Mouse (Mus musculus) mesoderm, embryonic 11.5 days (tissue): ENCODE results near the gene Gpr137b.
"Not testable (repeated sequence)": the region's sequence is repeated elsewhere in the genome, so short reads cannot be mapped to it uniquely, and the experiment has no call there.

Experiments
- DNase-seq: peaks from one replicate; pipeline ENCODE4 v3.0.0-alpha.2; 2012; ENCODE audit warnings: low read depth, low spot score

Gpr137b gene

DNA sequence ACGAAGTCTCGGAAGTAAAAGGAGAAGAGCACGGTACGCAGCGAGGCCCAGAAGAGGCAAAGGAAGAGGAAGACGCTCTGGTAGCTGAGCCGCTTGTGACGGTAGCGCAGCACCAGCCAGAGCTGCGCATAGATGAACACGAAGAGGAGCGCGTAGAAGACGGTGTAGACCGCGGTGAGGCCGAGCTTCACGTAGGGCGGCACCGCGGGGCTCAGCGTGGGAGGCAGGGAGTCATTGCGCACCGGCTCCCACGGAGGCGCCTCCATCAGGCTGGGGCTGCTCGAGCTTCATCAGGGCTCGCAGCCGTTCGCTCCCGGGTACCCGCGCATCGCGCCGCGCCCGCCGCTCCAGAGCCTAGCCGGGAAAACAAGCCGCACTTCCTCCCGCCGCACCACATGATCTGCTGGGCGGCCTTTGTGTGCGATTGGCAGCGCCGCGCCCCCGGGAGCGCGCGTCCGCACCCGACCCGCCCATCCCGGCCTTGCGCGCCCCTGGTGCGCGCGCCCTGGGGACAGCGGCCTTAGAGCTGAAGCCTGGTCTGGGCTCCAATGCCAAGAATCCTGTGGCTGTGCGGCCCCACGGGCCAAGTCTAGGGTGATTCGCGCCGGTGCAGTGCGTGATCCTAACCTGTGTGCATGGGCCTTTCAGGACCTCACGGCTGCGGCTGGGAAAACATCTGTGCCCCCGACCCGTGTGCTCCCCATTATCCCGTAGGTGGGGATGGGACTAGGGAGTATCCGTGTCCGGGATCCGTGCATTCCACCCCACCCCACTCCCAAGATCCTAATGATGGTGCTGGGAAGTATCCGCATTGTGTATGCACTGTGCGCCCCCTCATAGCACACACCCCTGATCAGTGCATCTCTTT lies at the start of gene Gpr137b:
Gpr137b (minus strand) TSS at position 787 of the 868 bp plus-strand sequence.
- peak; percentile 49 for DNase-seq

DNA sequence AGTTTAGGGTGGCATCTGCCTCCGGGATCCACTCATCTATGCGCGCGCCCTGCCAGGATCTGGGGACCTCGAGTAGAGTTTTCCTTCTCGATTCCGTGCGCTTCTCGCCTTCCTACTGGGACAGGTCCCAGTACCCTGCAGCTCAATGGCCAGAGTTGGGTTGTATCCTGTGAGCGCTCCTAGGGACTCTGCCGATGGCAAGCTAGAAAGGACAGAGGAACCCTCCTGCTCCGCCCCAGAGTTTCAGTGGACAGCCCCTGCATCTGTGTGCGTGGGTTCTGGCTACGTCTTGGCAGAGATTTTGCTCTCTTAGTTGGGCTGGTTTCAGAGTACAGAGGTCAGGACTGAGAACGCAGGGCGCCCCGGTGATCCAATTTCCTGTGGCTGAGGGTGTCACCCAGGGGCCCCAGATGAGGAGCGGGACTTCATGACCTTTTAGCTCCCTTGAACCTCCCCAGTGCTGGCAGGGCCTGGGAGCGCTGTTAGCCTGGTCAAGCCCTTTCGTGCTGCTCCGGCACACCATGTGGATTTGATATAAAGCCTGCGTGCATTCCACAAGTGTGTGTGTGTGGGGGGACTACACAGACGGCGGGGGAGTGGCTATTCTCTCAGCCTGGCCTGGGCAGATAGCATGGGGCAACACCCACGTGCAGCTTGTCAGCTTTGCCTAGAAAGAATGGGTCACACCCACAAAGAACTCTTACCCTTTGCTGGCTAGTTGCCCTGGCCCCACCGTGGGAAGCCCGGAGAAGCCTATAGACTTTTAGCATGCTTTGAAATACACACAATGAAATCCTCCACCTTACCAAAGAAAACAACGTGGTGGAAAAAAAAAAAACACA lies 44.5 kb upstream of the Gpr137b start:
- DNase-seq, result peak; percentile 32

DNA sequence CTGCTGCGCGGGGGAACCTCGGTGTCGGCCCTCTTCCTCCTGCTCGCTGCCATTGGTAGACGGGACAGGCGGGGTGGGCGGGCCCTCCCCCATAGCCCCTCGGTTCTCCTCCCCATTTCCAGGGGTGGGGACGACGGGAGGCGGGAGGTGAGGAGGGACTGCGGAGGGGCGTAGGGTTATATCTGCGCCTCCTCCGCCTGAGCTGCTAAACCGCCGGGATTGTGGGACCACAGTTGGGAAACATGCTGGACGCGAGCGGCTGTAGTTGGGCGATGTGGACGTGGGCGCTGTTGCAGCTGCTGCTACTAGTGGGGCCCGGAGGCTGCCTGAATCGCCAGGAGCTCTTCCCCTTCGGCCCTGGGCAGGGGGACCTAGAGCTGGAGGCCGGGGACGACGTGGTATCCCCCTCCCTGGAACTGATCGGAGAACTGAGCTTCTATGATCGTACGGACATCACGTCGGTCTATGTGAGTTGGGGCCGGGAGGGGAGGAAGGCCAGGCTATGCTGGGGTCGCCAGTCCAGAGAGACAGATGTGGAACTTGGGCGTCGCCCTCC lies 43.7 kb upstream of the Gpr137b start, which contains the start of gene Nid1:
Nid1 (plus strand) TSS at position 92 of the 556 bp plus-strand sequence.
- DNase-seq, result peak; percentile 34

DNA sequence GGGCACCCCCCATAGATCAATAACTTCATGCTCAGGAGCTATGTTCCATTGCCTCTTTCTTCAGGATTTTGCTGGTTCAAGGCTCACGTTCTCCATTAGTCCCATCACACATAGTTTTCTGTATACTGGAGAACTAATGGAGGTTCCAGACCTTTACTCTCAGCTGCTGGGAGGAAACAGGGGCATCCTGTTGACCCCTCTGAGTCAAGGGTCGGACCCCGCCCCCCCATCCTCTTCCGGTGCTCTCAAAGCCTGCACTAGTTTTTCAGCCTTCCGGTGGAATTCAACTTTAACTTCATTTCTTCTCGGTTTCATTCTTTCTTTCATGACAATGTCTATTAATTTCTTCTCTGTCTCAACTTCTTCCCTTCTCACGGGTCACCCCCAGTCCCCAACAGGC lies 42.3 kb upstream of the Gpr137b start:
- DNase-seq, result not testable (repeated sequence)

DNA sequence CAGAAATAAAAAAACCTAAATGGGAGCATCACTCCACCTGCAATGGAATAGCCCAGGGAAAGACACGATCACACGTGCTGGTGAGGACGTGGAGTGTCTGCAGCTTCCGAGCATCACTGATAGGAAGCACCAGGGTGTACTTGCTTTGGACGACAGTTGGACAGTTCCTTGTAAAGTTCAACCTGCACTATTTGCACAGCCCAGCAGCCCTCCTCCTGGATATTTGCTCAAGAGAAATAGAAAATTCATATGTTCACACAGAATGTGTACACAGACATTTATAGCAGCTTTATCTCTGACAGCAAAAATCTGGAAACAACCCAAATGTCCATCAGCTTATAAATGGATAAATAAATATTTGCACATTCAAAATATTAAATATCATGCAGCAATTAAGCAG lies 29.5 kb upstream of the Gpr137b start:
- not testable (repeated sequence) for DNase-seq

DNA sequence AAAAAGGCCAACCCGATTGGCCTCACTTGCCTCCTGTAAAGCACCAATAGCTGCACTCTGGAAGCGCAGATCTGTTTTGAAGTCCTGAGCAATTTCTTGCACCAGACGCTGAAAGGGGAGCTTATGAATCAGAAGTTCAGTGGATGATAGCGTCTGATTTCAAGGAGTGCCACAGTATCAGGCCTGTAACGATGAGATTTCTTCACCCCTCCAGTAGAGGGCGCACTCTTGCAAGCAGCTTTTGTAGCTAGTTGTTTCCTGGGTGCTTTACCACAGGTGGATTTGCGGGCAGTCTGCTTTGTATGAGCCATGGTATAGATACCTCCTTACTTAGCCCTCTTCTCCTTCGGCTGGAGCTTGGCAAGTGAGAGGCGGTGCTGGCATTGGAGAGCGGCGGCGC lies 25.0 kb upstream of the Gpr137b start:
- not testable (repeated sequence) for DNase-seq

DNA sequence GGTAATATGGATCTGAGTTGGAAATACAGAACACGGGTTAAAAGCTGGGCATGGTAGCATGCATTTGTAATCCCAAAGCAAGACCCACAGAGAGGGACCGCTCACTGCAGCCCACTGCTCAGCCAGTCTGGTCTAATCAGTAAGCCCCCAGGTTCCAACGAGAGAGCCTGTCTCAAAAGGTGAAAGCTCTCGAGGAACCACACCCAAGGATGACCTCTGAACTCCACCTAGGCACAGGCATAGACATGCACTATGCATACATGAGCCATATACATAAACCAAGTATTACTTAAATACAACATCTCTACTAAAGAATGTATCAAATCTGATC lies 22.2 kb upstream of the Gpr137b start:
- not testable (repeated sequence) for DNase-seq

DNA sequence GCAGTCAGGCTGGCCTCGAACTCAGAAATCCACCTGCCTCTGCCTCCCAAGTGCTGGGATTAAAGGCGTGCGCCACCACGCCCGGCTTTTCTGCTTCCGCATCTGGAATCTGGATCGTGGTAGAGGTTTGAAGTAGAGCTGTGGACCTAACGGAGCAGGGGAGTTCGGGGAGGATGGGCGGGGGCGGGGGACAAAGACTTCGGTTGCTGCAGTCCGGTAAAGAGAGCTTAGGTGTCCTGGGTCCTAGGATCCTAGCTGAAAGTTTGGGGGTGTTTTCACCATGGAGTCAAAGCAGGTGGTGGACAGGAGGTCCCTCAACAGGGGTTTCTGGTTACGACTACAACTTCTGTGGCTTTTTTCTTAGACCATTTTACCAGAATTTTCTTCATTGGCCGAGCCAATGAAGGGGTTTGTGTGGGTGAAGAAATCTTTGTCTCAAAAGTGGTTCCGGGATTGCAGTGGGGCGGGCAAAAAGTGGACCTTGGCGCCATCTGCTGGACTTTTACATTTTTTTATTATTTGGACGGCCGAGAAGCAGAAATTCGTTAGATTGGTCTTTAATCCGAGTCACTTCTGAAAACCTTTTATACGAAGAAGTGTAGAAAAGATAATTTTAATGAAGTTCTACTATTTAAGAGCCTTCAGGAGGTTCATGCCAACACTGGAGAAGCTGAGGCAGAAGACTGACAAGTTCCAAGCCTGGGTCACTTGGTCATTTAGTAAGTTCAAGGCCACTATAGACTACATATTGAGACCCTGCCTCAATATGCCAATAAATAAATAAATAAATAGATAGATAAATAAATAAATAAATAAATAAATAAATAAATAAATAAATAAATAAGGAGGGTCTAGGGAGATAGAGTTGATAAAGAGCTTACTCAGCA lies 21.5 kb upstream of the Gpr137b start:
- DNase-seq, result peak; percentile 53

DNA sequence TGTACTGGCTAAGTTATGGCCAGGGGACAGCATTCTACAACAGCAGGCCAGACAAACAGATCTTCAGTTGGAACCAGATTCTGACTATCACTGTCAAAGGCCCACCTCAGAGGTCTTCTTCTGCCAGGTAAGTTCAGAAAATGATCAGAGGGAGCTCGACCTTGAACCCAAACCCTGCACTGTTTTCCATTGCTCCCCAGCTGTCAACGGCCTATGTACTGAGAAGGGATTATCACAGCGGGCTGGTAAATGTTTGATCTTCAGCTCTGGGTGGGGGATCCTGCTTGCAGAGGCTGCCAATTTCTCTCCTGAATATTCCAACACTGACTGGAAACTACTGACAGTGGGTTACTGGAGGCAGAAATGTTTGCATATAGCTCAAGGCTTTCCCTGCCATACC lies 20.4 kb upstream of the Gpr137b start:
- no peak for DNase-seq

DNA sequence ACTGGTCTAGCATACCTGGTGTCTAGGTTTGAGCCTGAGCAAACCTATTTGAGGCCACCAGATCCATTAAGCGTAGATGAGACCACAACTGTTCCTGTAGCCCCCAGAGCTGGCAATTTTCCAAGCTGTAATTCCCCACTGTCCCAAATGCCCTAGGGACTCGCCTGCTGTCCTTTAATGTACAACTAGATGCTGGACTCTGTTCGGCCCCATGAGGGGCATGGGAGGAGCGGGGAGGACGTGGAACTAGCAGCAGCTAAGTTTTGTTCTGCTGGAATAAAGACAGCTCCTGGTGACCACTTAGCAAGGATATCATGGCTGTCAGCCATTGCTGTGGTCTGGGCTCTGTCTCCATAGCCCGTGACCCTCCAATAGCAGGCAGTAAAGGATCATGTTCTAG lies 11.7 kb upstream of the Gpr137b start:
- not testable (repeated sequence) for DNase-seq

DNA sequence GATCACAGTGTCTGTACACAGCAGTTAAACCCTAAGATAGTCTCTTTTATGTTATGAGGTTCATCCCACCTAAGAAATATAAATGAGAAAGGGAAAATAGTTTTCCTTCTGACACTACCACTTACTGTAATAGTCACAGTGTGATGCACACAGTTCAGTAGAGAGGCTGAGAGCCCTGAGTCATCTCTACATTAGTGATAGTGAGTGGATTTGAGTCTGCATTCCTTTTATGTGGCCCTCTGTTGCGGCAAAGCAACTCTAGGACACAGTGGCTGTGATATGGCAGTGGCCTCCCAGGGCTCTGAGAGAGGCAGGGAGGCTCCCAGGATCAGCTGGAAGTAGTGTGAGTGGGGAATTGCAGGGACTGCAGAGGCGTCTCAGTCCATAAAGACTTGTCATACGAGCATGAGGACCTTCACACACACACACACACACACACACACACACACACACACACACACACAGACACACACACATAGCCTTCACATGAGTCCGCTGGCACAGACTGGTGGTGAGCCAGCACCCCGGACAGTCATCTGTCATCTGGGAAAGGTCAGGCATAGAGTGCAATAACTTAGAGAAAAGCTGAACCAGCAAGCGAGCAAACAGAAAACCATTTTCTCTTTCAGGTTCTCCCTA lies 10.8 kb upstream of the Gpr137b start:
- not testable (repeated sequence) for DNase-seq

DNA sequence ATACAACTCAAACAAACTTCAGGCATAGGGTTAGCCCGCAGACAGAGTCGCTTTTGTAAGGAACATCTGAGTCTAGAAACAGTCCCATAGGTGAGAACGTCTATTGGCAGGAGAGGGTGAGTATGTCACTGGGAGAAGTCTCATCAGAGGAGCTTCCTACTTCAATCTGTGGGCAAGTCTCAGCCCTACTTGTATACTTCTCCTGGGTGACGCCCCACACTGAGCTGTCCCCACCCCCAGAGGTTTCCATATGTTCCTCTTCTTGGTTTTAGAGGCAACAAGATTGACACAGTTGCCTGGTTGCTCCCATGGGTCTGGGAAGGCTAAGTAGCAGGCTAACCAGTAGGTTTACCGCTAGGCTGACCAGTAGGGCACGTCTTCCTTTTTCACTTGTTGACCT lies 10.0 kb upstream of the Gpr137b start:
- not testable (repeated sequence) for DNase-seq

DNA sequence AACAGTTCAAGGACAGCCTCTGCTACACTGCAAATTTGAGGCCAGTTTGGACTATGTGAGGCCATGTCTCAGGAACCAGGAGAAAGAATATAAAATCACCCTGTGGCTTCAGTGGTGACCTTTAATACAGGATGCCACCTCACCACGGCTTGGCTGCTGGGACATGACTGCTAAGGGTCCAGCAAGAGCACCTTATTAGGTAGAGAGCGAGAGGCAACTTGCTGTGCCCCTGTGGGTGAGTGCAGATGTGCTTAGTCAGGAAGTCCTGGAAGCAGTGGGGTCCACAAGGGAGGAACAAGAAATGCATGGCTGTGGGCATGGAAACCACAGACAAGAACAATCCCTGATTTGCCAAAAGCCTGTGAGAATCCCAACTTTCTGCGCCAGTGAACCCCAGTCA lies 9.6 kb upstream of the Gpr137b start:
- not testable (repeated sequence) for DNase-seq

DNA sequence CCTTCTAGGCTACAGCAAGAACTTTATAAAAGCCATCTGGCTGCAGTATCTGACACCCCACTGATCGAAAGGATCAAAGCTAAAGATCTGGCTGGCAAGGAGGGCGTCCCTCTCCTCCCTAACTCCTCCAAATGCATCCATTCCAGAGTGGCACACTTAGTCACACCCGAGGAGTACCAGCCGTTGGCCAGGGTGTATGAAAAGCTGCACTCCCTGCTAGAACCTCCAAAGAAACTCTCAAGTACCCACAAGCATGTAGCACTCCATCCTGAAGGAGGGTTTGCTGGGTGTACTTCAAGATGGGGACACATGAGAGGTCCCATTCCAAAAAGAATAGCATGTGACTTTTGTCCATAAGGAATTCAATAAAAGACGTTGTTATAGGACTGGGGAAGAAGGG lies 9.0 kb upstream of the Gpr137b start:
- not testable (repeated sequence) for DNase-seq

DNA sequence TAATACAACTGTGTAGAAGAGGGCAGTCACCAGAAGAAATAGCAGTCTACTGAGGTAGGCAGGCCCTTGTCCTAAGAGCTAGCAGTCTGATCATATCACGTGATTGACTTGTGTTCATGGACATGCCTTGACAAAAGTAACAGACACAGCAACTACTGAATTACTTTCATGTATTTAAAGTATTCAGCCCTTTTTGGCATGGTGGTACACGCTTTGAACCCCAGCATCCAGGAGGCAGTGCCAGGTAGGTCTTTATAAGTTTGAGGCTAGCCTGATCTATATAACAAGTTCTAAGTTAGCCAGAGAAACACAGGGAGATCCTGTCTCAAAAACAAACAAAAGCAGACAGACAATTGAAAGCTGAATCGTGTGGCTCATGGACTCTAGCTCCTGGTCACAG lies 7.0 kb upstream of the Gpr137b start:
- not testable (repeated sequence) for DNase-seq

DNA sequence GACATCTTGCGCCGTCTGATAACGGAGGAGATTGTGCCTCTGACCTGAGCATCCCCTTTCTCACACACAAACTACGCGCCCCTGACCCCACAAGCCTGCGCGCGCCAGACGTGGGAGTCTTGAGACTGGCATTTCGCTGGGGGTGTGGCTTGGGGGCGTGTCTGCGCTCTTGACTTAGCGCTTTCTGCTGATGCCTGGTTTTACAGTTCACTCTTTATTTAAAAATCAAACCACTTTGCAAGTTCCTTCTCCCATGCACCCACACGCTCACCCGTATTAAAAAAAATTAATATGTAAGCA lies 232 bp upstream of the Gpr137b start:
- peak; percentile 40 for DNase-seq

DNA sequence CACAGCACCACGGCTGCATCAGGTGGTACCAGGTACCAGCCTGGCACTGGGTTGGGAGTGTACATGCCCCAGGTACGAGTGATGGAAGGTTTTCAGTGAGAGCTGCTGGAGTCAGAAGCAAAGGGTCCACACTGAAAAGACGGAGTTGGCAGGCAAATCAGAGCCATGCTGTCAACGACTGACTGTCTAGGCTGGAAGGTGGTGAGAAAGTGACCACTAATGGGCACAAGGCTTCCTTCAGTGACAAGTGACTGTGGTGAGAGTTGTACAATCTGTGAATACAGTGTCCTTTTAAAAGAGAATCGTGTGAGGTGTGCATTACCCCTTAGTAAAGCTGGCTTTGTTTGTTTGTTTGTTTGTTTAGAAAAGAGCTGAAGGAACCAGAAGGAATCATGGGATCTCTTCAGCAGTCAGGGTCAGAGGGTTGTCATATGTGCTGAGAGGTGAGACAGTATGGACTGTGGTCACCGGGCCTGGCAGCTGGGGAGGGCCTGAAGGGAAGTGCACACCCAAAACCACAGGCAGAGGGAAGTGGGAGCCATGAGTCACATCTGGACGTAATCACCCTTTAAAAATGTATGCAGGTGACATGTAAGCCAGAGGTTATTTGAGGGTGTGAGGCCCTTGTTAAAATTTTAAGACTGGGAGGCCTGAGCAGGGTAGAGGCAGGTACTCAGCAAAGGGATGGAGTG lies 15.5 kb downstream of the Gpr137b start:
- not testable (repeated sequence) for DNase-seq

DNA sequence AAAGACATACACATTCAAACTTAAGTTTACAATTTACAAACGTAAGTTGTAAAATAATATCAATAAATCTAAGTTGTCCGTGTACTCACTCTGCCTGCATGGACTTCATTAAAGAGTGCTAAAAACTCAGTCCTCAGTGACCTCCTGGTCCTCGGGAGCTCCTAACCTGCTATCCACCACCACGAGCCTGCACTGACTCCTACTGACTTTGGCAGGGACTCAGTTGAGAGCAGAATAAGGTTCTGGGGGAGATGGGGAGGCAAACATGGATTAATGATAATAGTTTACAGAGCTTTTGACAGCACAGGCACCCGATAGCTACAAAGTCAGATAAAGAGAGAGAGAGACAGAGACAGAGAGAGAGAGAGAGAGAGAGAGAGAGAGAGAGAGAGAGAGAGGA lies 16.6 kb downstream of the Gpr137b start:
- no peak for DNase-seq

DNA sequence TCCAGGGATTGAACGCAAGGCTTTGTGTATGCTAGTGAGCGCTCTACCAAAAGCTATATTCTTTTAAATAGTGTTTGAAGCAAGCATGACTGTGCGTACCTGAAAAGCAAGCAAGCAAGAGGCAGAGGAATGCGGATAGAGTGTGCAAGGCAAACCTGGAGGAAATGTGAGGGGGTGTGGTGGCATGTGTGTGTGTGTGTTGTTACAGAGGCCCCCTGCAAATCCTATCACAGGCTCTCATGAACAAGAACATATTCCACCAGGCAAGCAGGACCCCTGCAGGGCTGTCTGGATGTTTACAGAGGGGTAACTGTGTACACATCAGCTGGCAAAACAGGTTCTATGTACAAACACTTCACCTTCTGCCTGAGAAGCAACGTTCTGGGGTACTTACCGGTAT lies 19.8 kb downstream of the Gpr137b start:
- DNase-seq, result not testable (repeated sequence)

DNA sequence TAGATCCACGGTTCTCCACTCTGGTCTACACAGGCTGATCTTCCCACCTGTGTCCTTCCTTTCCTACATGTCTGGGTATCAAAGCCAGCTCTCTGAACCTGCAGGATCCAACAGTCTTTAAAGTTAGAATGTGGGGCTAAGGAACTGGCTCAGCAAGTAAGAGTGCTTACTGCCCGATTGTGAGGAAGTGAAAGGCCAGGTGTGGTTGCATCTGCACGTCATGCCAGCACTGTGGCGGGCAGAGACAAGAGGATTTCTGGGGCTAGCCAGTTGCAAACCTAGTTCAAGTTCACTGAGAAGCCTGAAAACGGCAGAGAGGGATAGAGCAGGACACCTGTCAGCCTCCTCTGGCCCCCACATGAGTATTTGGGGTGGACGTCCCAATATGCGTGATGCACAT lies 22.4 kb downstream of the Gpr137b start:
- DNase-seq, result not testable (repeated sequence)
